Mouse (Mus musculus): ENCODE data around the gene 4930469K13Rik. TPM values are rescaled to one million over a fixed set of nuclear protein-coding genes. Genes with fewer than 3 reads are reported as not detected.
A peak's percentile ranks its signal among the peaks of the same experiment; 100 is the strongest.

Gene 4930469K13Rik
- total and polyA plus RNA-seq, 2 experiments from 2014 or later = 0.66 TPM; not detected in 1

GRCm38 (mm10) chr11:34112781-34113380 lies 14.5 kb upstream of the 4930469K13Rik start:
- 26% methylated on average over 4 of the region's 4 CpGs for WGBS
- TF ChIP-seq CTCF (IDR thresholded peaks at IDR 0.05) = peak; percentile 25; the same call in 1 of the 2 replicates
- peak; percentile 90 for DNase-seq (ENCODE audit: low spot score)

GRCm38 (mm10) chr11:34111940-34112339 lies 13.6 kb upstream of the 4930469K13Rik start:
- no peak for DNase-seq (ENCODE audit: low spot score)
- no peak overlapping the region for H3K27ac ChIP-seq (ENCODE audit: low read depth, low read length)
- no peak overlapping the region for H3K9ac ChIP-seq (replicated peaks; ENCODE audit: low read length, poor library complexity, severe bottlenecking)
- H3K4me3 ChIP-seq (ENCODE audit: low read depth, low read length) = no peak overlapping the region
- no peaks in the 10 kb centered on the region for H3K36me3 ChIP-seq (ENCODE audit: insufficient read depth, low read length)
- no peak for ATAC-seq (ENCODE audit: low FRiP score)
- H3K9me3 ChIP-seq (ENCODE audit: low read length) = no peaks in the 10 kb centered on the region
- peaks cover 2% of the 10 kb centered on the region; the same call in 1 of the 2 replicates for H3K4me1 ChIP-seq (ENCODE audit: insufficient read depth, low read length)
- H3K4me2 ChIP-seq (ENCODE audit: low read depth, low read length, poor library complexity, severe bottlenecking) = no peak overlapping the region
- no peak for TF ChIP-seq CTCF (IDR thresholded peaks at IDR 0.05)
- 74% methylated on average over 7 of the region's 7 CpGs for WGBS
- H3K27me3 ChIP-seq (ENCODE audit: insufficient read depth, low read length) = no peaks in the 10 kb centered on the region

More at GRCm38 (mm10) chr11:34112781-34113380, 14.5 kb upstream of the 4930469K13Rik start:
- peak; percentile 92 for ATAC-seq (ENCODE audit: low FRiP score)
- Histone ChIP-seq H3K9me3 (ENCODE audit: low read length) (no peaks in the 10 kb centered on the region), H3K4me1 (ENCODE audit: insufficient read depth, low read length) (peaks cover 2% of the 10 kb centered on the region; the same call in 1 of the 2 replicates), H3K27ac (ENCODE audit: low read depth, low read length) (no peak overlapping the region), H3K27me3 (ENCODE audit: insufficient read depth, low read length) (no peaks in the 10 kb centered on the region), H3K36me3 (ENCODE audit: insufficient read depth, low read length) (no peaks in the 10 kb centered on the region), H3K9ac (replicated peaks; ENCODE audit: low read length, poor library complexity, severe bottlenecking) (no peak overlapping the region), H3K4me3 (ENCODE audit: low read depth, low read length) (no peak overlapping the region), H3K4me2 (ENCODE audit: low read depth, low read length, poor library complexity, severe bottlenecking) (no peak overlapping the region)

GRCm38 (mm10) chr11:34109260-34109659 lies 10.9 kb upstream of the 4930469K13Rik start:
- no peak for DNase-seq (ENCODE audit: low spot score)
- Histone ChIP-seq H3K27me3 (ENCODE audit: insufficient read depth, low read length) (no peaks in the 10 kb centered on the region), H3K9ac (replicated peaks; ENCODE audit: low read length, poor library complexity, severe bottlenecking) (no peak overlapping the region), H3K9me3 (ENCODE audit: low read length) (no peaks in the 10 kb centered on the region), H3K4me1 (ENCODE audit: insufficient read depth, low read length) (peaks cover 2% of the 10 kb centered on the region; the same call in 1 of the 2 replicates), H3K36me3 (ENCODE audit: insufficient read depth, low read length) (no peaks in the 10 kb centered on the region), H3K4me2 (ENCODE audit: low read depth, low read length, poor library complexity, severe bottlenecking) (no peak overlapping the region), H3K27ac (ENCODE audit: low read depth, low read length) (no peak overlapping the region), H3K4me3 (ENCODE audit: low read depth, low read length) (no peak overlapping the region)
- no peak for ATAC-seq (ENCODE audit: low FRiP score)
- no peak for TF ChIP-seq CTCF (IDR thresholded peaks at IDR 0.05)
- WGBS = 100% methylated on average over 1 of the region's 1 CpGs

GRCm38 (mm10) chr11:34104919-34105318 lies 6.6 kb upstream of the 4930469K13Rik start:
- no peak overlapping the region for H3K9ac ChIP-seq (replicated peaks; ENCODE audit: low read length, poor library complexity, severe bottlenecking)
- DNase-seq (ENCODE audit: low spot score) (peak; percentile 15), ATAC-seq (ENCODE audit: low FRiP score) (no peak)
- no peak overlapping the region for H3K4me3 ChIP-seq (ENCODE audit: low read depth, low read length)
- no peaks in the 10 kb centered on the region for H3K4me1 ChIP-seq (ENCODE audit: insufficient read depth, low read length)
- no peak for TF ChIP-seq CTCF (IDR thresholded peaks at IDR 0.05)
- no peaks in the 10 kb centered on the region for H3K9me3 ChIP-seq (ENCODE audit: low read length)
- no peak overlapping the region for H3K27ac ChIP-seq (ENCODE audit: low read depth, low read length)
- 42% methylated on average over 1 of the region's 1 CpGs for WGBS
- H3K36me3 ChIP-seq (ENCODE audit: insufficient read depth, low read length) = no peaks in the 10 kb centered on the region
- H3K27me3 ChIP-seq (ENCODE audit: insufficient read depth, low read length) = no peaks in the 10 kb centered on the region
- no peak overlapping the region for H3K4me2 ChIP-seq (ENCODE audit: low read depth, low read length, poor library complexity, severe bottlenecking)

GRCm38 (mm10) chr11:34101827-34102226 lies 3.5 kb upstream of the 4930469K13Rik start:
- ATAC-seq (ENCODE audit: low FRiP score) = no peak
- no peak overlapping the region for H3K27ac ChIP-seq (ENCODE audit: low read depth, low read length)
- H3K9ac ChIP-seq (replicated peaks; ENCODE audit: low read length, poor library complexity, severe bottlenecking) = no peak overlapping the region
- no peak overlapping the region for H3K4me2 ChIP-seq (ENCODE audit: low read depth, low read length, poor library complexity, severe bottlenecking)
- H3K27me3 ChIP-seq (ENCODE audit: insufficient read depth, low read length) = no peaks in the 10 kb centered on the region
- WGBS = 90% methylated on average over 4 of the region's 4 CpGs
- no peak for DNase-seq (ENCODE audit: low spot score)
- H3K9me3 ChIP-seq (ENCODE audit: low read length) = no peaks in the 10 kb centered on the region
- no peak overlapping the region for H3K4me3 ChIP-seq (ENCODE audit: low read depth, low read length)
- H3K4me1 ChIP-seq (ENCODE audit: insufficient read depth, low read length) = no peaks in the 10 kb centered on the region
- TF ChIP-seq CTCF (IDR thresholded peaks at IDR 0.05) = no peak
- H3K36me3 ChIP-seq (ENCODE audit: insufficient read depth, low read length) = no peaks in the 10 kb centered on the region

GRCm38 (mm10) chr11:34087064-34087463 lies 11.3 kb downstream of the 4930469K13Rik start:
- no peaks in the 10 kb centered on the region for H3K4me1 ChIP-seq (ENCODE audit: insufficient read depth, low read length)
- no peak for DNase-seq (ENCODE audit: low spot score)
- H3K36me3 ChIP-seq (ENCODE audit: insufficient read depth, low read length) = no peaks in the 10 kb centered on the region
- H3K9ac ChIP-seq (replicated peaks; ENCODE audit: low read length, poor library complexity, severe bottlenecking) = no peak overlapping the region
- no peak overlapping the region for H3K4me3 ChIP-seq (ENCODE audit: low read depth, low read length)
- TF ChIP-seq CTCF (IDR thresholded peaks at IDR 0.05) = peak; percentile 72
- no peaks in the 10 kb centered on the region for H3K27me3 ChIP-seq (ENCODE audit: insufficient read depth, low read length)
- H3K9me3 ChIP-seq (ENCODE audit: low read length) = no peaks in the 10 kb centered on the region
- no peak overlapping the region for H3K27ac ChIP-seq (ENCODE audit: low read depth, low read length)
- no peak for ATAC-seq (ENCODE audit: low FRiP score)
- 75% methylated on average over 3 of the region's 3 CpGs for WGBS
- no peak overlapping the region for H3K4me2 ChIP-seq (ENCODE audit: low read depth, low read length, poor library complexity, severe bottlenecking)
